Mouse (Mus musculus): ENCODE measurements around the gene Eif3c. TPM values are rescaled to one million over a fixed set of nuclear protein-coding genes. Genes with fewer than 3 reads are reported as not detected.
A peak's percentile ranks its signal among the peaks of the same experiment; 100 is the strongest.

Gene Eif3c
- 241 and 262 TPM in 2 replicates for total RNA-seq (2021)
- long read RNA-seq, experiment 1, transcript Eif3c-201 (21 exons, 3,383 nt) = major isoform, 58 of 90 reads
- long read RNA-seq, experiment 1, partial matches to known transcripts = 28 of 90 reads
- long read RNA-seq, experiment 1, other reads (novel, unspliced or antisense) = 4 of 90 reads
- long read RNA-seq, experiment 2, transcript Eif3c-201 (21 exons, 3,383 nt) = major isoform, 22 of 52 reads
- long read RNA-seq, experiment 2, partial matches to known transcripts = 28 of 52 reads
- long read RNA-seq, experiment 2, other reads (novel, unspliced or antisense) = 2 of 52 reads

- DNase-seq = peak; percentile 89
These were observed at the start of gene Eif3c for GRCm38 (mm10) chr7:126566094-126566765. TSS of gene Eif3c (minus strand) at chr7:126566411.

GRCm38 (mm10) chr7:126612736-126613135 is 46.5 kb upstream of the Eif3c start:
- no peak for DNase-seq

GRCm38 (mm10) chr7:126607796-126608195 is 41.6 kb upstream of the Eif3c start:
- no peak for DNase-seq

GRCm38 (mm10) chr7:126607064-126607463 is 40.9 kb upstream of the Eif3c start:
- DNase-seq = peak; percentile 80

- no peak for DNase-seq
These were observed 40.4 kb upstream of the Eif3c start for GRCm38 (mm10) chr7:126606611-126607010.

GRCm38 (mm10) chr7:126602650-126603049 is 36.4 kb upstream of the Eif3c start:
- DNase-seq = no peak

- no peak for DNase-seq
These were observed 35.7 kb upstream of the Eif3c start for GRCm38 (mm10) chr7:126601896-126602295.

GRCm38 (mm10) chr7:126598919-126599318 is 32.7 kb upstream of the Eif3c start:
- DNase-seq = no peak

- no peak for DNase-seq
These were observed 30.2 kb upstream of the Eif3c start for GRCm38 (mm10) chr7:126596414-126596813.

- DNase-seq = no peak
These were observed 29.7 kb upstream of the Eif3c start for GRCm38 (mm10) chr7:126595890-126596289.

- no peak for DNase-seq
These were observed 28.8 kb upstream of the Eif3c start, which contains the start of gene Il27 for GRCm38 (mm10) chr7:126594862-126595561. TSS of gene Il27 (minus strand) at chr7:126594941.

GRCm38 (mm10) chr7:126587779-126588178 is 21.6 kb upstream of the Eif3c start:
- DNase-seq = peak; percentile 86

- peak; percentile 45 for DNase-seq
These were observed 20.6 kb upstream of the Eif3c start for GRCm38 (mm10) chr7:126586839-126587238.

- DNase-seq = no peak
These were observed 19.5 kb upstream of the Eif3c start, which contains the start of gene Cln3 for GRCm38 (mm10) chr7:126585717-126586116. TSS of gene Cln3 (minus strand) at chr7:126585817.

- DNase-seq = no peak
These were observed 18.3 kb upstream of the Eif3c start, which contains the start of gene Apobr for GRCm38 (mm10) chr7:126584506-126584977. TSS of gene Apobr (plus strand) at chr7:126584942.

- no peak for DNase-seq
These were observed 17.6 kb upstream of the Eif3c start for GRCm38 (mm10) chr7:126583761-126584160.

- DNase-seq = peak; percentile 92
These were observed 17.1 kb upstream of the Eif3c start for GRCm38 (mm10) chr7:126583251-126583709.

GRCm38 (mm10) chr7:126582759-126583158 is 16.5 kb upstream of the Eif3c start:
- peak; percentile 54 for DNase-seq

- no peak for DNase-seq
These were observed 15.4 kb upstream of the Eif3c start for GRCm38 (mm10) chr7:126581661-126582060.

- DNase-seq = peak; percentile 53
These were observed 13.0 kb upstream of the Eif3c start for GRCm38 (mm10) chr7:126579172-126579571.

GRCm38 (mm10) chr7:126576946-126577345 is 10.7 kb upstream of the Eif3c start:
- peak; percentile 74 for DNase-seq

GRCm38 (mm10) chr7:126565693-126566092 is 518 bp downstream of the Eif3c start:
- DNase-seq = peak; percentile 72

GRCm38 (mm10) chr7:126556635-126557034 is 9.6 kb downstream of the Eif3c start:
- DNase-seq = no peak
